Mouse (Mus musculus): ENCODE measurements around the gene Flvcr1. TPM values are rescaled to one million over a fixed set of nuclear protein-coding genes. Genes with fewer than 3 reads are reported as not detected.

Gene Flvcr1
- polyA plus RNA-seq, 1 experiment from 2014 or later, result 4.3 TPM

DNA sequence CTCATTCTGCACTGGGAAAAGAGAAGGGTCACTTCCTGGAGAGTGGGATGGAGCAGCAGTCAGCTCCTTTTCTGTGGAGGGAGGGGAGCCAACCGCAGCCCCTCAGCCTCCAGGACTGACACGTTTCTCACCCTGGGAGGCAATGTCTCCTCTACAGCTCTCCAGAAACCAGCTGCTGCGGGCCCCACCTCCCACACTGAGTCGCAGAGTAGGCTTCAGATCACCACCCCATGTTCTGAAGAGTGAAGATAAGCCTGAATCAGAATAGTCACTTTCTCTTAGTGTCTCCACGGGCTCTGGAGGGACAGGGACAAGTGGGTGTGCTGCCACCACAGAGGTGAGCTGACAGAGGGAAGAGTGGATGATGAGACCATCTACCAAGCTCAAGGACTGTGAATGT lies 67.1 kb downstream of the Flvcr1 start:
- no peaks in the 10 kb centered on the region for H3K36me3 ChIP-seq
- no peaks in the 10 kb centered on the region for H3K9me3 ChIP-seq (replicated peaks)
- WGBS (ENCODE audit: insufficient replicate concordance), result 22% methylated on average over 5 of the region's 5 CpGs
- DNase-seq (peak; percentile 14), ATAC-seq (ENCODE audit: low read depth) (peak; percentile 63; the same call in 1 of the 2 replicates)
- H3K4me2 ChIP-seq, result no peak overlapping the region
- no peaks in the 10 kb centered on the region for H3K27me3 ChIP-seq
- H3K4me3 ChIP-seq (replicated peaks), result no peak overlapping the region
- no peak overlapping the region for H3K9ac ChIP-seq
- no peak overlapping the region for H3K27ac ChIP-seq
- peaks cover 14% of the 10 kb centered on the region for H3K4me1 ChIP-seq (replicated peaks)

Other genes starting within 250 kb of the Flvcr1 start
- gene Rps6kc1, start 114.4 kb downstream of the Flvcr1 start, polyA plus RNA-seq (2015; fragmentation: Nextera tagmentation; extraction: Ambion mirVana), result 3.6 and 4.5 TPM in 2 replicates
- gene Angel2, start 101.0 kb downstream of the Flvcr1 start, polyA plus RNA-seq (2015; fragmentation: Nextera tagmentation; extraction: Ambion mirVana), result 16.4 and 17.0 TPM in 2 replicates
- gene Vash2, start 46.9 kb downstream of the Flvcr1 start, polyA plus RNA-seq (2015; fragmentation: Nextera tagmentation; extraction: Ambion mirVana), result 1.5 and 2.1 TPM in 2 replicates
- gene Spata45, start 10.5 kb upstream of the Flvcr1 start, polyA plus RNA-seq (2015; fragmentation: Nextera tagmentation; extraction: Ambion mirVana), result not detected in 2 replicates
- gene Tatdn3, start 36.8 kb upstream of the Flvcr1 start, polyA plus RNA-seq (2015; fragmentation: Nextera tagmentation; extraction: Ambion mirVana), result 8.6 and 10.3 TPM in 2 replicates
- gene Nsl1, start 36.9 kb upstream of the Flvcr1 start, polyA plus RNA-seq (2015; fragmentation: Nextera tagmentation; extraction: Ambion mirVana), result 16.7 and 18.1 TPM in 2 replicates
- gene Batf3, start 71.7 kb upstream of the Flvcr1 start, polyA plus RNA-seq (2015; fragmentation: Nextera tagmentation; extraction: Ambion mirVana), result 2.6 and 3.1 TPM in 2 replicates
- not detected in 2 replicates for gene Fam71a, start 138.7 kb upstream of the Flvcr1 start, polyA plus RNA-seq (2015; fragmentation: Nextera tagmentation; extraction: Ambion mirVana)
- 1.3 TPM in 2 replicates for gene Atf3, start 191.9 kb upstream of the Flvcr1 start, polyA plus RNA-seq (2015; fragmentation: Nextera tagmentation; extraction: Ambion mirVana)